Mouse (Mus musculus) adrenal gland, postnatal 25 days (tissue): ENCODE measurements around the gene Prr15. TPM values are rescaled to one million over a fixed set of nuclear protein-coding genes. Genes with fewer than 3 reads are reported as not detected.

Experiments
- DNase-seq: peaks from one replicate; pipeline ENCODE4 v3.0.0; 2021; ENCODE audit warnings: mixed read lengths
- long read RNA-seq: library from polyadenylated mRNA; stranded (forward); transcript quantifications from one replicate; pipeline ENCODE4 v2.0.0, GENCODE M21; 2021
- total RNA-seq: library from RNA; stranded (reverse); gene quantifications from 2 replicates; pipeline ENCODE4 v1.2.3, GENCODE M21; 2021

The Prr15 gene
- 2.9 and 3.2 TPM in 2 replicates for total RNA-seq
- long read RNA-seq: 0 reads

DNA sequence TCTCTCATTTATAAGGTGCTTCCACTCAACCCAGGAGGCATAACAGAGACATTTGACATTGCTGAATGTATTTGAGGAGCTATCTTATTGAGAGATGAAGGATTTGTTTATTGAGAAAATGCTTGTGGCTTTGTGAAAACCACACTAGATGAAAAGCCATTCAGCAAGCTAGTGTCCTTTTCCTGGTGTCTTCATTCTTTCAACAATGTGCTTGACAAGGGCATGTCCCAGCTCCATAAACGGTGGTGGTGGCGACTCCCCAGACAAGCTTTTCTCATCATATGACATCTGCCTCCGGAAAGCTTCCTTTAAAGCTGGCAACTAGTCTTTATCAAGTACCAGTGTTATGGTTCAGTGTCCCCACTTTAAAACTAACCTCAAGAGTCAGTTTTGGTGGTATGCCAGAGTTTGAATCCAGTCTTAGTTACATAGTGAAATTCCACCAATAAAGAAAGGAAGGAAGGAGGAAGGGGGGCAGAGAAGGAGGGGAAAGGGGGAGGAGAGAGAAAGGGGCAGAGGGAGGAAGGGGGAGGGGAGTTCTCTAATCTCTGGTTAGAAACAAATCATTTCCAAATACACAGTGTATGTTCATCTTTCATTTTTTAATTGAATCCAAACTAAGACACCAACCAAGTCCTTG, at the start of gene Prr15:
TSS of gene Prr15 (plus strand) at position 590 of the 640 bp plus-strand sequence.
- no peak for DNase-seq

DNA sequence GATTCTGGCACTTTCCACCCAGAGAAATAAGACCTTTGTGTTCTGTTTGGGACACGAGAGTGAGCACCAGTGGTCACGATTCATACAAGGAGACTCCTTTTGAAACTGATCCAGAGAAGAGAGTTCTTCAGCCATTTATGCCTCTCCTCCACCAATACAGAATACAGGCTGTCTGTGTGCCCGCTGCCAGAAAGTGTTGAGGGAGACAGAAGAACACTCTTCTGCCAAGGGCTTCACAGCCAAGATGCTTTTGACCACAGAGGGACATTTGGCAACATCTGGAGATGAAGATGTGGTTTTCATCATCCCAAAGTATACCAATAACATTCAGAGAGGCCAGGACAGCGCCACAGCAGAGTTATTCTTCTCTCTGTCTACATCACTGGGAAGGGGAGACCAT, 48.4 kb upstream of the Prr15 start:
- no peak for DNase-seq

DNA sequence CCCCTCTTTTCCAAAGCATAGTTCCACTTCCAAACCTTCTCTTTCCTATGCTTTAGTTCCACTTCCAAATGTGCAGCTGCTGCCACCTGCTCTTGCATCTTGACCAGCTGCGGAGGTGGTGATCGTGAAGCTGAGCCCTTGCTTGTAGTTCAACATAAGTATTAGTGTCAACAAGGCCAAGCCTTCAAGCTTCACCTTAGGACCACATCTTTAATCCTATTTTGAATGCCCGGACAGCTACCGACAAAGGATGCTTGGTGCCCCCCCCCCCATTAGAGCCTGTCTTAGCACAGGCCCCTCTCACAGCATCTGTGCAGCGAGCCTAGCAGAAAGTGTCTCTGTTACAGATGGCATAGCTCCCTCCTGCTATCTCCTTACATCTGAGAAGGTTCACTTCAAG, 47.8 kb upstream of the Prr15 start:
- DNase-seq: no peak

DNA sequence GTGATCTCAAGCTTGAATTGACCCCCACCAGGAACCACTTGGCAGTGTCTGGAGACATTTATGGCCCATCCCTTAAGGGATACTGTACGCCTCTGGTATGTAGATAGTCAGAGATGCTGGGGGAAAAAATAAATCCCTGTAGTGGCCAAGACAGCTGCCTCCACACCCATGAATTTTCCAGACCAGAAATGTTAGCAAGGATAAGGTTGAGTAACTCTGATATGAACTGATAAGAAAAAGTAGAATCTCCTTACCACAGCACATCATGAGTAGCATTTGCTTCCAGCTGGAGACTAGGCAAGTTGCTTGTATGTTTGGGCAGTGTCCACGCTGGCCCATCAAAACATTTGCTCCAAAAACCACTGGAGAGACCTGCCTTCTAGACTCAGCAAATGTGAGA, 47.0 kb upstream of the Prr15 start:
- DNase-seq: no peak

DNA sequence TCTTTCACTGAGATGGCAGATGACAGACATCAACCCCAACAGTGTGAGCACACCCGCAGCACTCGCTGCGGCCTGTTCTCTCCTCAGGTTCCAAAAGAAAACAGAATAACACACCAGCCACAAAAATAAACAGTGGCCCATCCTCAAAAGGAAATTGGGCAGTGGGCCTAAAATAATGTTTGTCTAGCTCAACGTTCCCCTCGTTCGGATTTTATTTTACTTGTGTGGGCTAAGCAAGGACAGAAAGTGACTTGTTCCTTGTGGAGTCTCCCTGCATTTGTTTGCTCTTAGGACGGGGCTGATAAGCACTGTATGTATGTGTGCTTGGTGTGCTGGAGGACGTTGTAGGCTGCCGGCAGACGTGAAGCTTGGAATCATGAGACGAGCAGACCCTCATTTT, 46.2 kb upstream of the Prr15 start:
- DNase-seq: no peak

DNA sequence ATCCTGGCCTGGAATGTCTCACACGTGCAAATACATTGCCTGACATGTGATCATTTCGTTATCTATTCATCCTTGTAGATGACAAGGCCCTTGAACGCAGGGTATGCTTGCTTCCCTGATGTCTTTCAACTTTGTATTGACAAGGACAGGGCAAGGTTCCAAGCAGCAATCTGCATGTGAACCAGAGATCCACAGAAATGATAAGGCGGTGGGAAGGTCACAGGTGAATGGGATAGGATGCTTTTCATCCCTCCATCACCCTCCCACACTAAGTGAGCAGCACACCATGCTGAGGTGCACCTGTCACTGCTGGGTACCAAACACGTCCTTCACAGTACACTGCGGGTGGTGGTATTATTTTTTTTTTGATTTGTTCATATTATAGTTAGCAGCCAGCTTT, 45.4 kb upstream of the Prr15 start:
- no peak for DNase-seq

DNA sequence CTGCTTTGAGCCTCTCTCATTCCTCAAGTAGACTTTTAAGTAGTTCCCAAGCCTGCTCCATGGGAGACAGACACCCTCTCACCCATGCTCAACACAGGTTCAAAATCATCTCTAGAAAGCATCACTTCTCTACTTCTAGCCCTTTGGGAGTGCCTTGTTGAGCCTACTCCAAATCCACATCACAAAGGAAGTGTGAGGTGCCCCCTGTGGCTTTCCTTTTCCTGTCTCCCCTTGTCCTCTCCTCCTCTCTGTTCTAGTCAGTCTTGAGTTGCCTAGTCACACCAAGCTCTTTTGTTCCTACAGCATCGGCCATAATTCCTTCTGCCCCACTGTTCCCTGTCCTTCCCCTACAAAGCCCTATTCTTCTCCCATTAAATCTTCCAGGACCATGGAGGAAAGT, 42.3 kb upstream of the Prr15 start:
- no peak for DNase-seq

DNA sequence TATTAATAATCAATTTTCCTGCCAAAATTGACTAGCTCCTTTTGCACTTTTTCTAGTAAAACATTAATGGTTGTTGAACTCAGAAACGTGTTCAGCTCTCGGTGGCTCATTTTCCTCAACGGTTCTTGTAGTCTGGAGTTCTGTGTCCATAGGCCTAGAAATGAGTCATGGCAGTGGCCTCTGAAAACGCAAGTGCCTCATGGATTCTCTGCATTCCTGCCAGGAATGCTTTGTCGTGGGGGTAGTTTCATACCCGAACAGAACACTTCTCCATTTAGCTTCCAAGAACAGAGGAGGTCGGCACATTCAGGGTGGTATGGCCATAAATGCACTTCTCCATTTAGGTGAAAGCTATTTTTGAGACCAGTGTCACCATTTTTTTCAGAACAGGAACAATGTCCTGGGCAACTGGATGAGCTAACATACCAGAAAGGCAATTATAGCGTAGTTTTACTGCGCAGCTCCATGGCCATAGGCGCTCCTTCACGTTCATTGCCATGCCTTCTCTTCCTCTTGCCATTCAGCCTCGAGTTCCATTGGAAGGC, 41.4 kb upstream of the Prr15 start:
- DNase-seq: no peak

DNA sequence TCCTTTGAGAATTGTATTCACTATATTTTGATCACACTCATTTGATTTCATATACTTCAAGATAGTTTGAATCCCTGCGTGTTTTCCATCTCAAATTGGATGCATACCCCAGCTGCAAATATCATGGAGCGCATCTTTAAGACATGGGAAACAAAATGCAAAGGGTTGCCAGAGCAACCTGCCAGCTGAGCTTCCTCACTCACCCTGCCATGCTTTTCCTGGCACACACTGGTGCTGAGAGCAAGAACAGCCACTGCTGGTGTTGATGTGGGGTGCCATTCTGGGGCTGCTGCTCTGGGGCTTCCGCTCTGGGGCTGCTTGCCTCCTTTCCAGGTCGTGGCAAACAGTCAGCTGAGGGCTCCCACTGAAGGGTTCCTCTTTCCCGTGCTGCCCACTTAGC, 38.8 kb upstream of the Prr15 start:
- DNase-seq: no peak

DNA sequence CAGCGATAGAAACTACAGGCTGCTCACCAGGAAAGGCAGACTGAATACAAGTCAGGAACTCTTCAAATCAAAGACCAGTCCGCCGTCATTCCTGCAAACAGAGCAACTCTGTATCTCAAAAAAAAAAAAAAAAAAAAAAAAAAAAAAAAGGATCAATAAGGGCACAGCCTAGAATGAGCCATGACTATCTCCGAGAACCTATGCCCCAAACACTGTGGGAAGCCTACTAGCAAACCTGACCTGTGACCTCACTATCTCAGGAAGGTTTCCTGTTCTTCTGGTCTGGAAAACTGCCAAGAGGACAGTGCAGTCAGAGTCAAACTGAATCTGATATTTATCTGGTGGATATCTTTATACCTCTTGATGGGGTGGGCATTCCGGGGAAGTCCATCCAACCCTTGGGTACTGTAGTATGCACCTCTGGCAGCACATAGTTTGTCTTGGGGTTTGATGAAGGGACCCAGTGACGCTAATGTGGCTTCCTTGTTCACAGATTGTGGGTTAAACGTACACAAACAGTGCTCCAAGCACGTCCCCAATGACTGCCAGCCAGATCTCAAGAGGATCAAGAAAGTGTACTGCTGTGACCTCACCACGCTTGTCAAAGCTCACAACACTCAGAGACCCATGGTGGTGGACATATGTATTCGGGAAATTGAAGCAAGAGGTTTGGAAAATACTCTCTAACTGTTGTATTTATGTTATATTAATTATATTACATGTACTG, 35.7 kb upstream of the Prr15 start:
- DNase-seq: no peak

DNA sequence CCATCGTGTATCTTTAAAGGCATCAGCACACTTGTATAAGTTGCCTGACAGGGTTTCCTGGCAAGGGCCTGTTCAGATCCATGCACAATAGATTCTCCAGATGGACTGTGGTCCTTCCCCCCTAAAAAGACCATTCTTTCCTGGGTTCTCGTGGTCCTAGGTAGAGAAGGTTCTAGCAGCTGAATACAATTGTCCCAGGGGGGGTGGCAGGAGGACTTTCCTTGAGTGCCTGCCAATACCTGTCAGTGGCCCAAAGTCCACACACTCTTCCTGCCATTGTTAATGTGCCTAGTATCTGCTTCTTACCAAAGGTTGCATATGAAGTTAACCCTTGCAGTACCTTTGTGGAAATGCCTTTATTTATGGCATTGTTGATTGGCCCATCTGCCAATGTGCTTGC, 28.4 kb upstream of the Prr15 start:
- no peak for DNase-seq

DNA sequence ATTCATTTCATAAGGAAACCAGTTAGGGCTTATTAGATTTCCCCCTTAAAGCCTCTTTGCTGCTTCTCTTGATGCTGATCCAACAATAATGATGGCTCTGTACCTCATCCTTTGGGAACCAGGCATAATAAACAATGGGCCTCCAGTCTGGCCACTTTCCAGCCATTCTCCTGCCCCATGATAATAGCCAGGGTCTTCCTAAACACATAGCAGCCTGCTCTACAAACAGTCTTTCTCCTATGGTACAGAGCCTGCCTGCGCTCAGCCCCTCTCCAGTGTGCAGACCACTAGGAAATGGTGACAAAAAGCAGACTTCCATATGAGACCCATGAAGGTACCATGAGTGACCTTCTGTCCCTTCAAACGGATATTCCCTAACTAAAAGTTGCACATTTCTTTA, 26.2 kb upstream of the Prr15 start:
- DNase-seq: no peak

DNA sequence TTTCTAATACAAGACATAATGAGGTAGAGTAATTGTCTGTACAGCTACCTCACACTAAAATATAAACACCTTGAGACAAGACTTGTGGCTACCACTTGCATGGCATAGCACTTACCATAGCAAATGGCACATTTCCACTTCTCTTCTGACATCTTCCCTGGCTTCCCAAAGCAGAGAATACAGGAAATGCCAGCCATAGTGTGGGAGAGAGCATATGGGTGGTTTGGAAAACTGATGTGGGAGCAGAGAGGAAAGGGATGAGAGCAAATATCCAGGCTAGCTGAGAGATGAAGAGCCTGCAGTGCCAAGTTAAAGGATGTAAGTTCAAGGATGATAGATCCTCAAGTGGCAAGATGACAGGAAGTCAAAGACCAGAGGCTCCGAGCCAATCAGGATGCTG, 19.9 kb upstream of the Prr15 start:
- no peak for DNase-seq

DNA sequence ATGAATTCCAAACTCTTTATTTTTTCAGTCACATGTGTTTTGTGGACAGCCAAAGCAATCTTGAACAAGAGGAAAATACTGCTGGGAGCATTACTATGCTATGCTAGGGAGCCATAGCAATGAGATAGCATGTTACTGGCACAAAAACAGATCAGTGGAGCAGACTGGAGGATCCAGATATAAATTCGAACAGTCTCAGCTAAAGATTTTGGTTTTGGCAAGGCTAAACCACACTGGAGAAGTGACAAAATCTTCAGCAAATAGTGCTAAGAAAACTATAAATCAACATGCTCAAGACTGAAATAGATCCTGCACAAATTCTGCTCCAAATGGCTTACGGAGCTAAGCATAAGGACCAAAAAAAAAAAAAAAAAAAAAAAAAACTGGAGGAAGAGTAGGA, 12.6 kb upstream of the Prr15 start:
- DNase-seq: no peak

DNA sequence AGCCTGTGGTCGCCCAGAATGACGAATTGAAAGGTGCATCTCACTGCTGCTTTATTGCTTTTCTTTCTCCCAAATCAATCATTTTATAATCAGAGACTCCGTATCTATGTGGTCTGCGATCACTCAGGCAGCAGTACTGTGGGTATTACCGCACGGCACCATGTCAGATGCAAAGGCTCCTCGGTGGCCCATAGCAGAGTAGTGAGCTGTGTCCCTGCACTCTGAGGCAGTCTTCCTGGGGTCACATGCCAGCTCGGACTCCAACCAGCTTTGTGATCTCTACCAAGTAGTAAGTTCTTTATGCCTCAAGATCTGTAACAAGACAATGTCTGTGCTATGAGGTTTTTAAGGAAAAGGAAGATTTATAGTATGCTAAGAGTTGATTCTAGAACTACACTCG, 7.0 kb upstream of the Prr15 start:
- no peak for DNase-seq

DNA sequence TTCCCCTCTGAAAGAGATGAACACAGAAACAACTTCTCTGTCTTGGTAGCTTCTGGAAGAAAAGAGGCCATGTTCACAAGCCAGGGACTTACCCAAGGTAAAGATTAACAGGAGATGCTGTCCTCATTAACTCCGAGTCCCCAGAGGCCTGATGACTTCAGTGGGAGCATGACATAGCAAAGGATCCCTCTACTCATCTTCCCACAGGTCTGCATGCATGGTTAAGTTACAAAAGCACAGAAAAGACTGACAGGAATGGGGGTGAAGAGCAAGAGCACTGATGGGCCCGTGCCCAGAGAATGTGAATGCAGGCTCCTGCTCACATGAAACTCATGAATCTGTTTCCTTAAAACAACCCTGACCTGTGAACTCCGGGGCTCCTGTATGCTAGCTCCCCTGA, 6.4 kb upstream of the Prr15 start:
- no peak for DNase-seq

DNA sequence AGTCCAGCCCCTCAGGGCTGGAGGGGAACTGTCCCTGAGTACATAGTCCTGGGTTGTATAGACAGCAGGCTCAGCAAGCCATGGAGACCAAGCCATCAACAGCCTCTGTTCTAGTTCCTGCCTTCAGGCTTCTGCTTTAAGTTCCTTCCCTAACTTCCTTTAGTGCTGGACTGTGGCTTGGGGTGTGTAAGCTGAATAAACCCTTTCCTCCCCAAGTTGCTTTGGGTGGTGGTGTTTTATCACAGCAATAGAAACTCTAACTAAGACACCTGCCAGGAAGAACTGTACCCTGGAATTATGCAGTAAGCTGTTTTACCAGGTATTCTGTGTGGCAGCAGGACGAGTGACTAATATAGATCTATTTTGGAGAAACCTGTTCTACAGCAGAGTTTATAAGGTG, 5.4 kb upstream of the Prr15 start:
- no peak for DNase-seq

DNA sequence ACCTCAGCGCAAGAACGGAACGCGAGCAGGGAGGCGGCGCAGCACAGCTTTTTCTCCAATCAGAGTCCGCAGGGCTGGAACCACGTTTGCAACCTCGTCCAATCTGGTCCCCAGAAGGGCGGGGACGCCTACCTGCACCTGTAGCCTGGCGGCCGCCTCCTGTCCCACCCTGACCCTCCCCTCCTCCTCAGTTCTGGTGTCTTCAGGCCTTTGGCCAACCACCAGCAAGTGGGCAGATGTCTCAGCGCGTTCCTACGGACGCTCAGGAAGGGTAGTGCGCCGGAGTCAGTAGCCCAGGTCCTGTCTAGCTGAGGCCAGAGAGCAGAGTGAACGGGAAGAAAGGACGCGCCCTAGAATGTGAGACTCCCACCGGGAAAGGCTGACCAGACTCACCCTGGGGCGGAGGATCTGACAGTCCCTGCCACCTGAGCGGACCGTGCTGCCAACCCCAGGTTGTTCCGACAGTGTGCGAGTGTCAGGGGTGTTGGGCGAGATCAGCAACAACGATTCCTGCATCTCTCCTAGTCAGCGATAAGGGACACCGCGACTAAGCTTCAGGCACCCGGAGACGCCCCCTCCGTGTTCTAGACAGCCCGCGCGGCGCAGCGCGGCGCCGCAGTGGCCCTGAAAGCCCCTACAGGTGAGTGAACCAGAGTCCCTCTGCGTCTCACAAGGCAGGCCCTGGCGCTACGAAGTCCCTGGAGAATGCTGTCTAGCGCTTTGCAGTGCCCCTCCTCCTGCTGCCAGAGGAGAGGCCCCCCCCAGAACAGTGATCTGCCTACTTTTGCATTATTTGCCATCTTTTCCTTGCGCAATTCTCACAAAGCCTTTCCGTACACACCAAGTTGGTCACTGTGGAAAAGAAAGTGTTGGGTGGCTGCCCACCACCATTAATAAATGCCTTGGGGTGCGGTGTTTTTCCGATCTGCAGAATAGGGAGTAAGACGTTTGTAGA, 1.3 kb downstream of the Prr15 start:
- DNase-seq: peak; percentile 72

DNA sequence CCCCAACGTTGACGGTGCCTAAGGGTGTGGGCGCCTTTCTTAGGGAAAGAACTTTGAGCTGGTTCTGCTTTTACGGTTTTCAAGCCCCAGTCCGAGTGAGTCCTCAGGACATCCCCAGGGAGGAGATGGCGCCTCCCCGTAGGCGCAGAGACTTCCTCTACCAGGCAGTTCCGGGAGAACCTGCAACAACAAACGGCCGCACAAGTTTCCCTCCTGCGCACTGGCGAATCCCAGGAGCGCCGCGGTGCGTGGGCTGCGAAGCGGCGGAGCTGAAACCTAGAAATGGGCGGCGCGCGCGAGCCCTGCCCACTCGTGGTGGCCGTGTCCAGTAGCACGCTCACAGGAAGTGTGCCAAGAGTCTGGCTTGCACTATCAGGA, 2.0 kb downstream of the Prr15 start:
- DNase-seq: peak; percentile 77

DNA sequence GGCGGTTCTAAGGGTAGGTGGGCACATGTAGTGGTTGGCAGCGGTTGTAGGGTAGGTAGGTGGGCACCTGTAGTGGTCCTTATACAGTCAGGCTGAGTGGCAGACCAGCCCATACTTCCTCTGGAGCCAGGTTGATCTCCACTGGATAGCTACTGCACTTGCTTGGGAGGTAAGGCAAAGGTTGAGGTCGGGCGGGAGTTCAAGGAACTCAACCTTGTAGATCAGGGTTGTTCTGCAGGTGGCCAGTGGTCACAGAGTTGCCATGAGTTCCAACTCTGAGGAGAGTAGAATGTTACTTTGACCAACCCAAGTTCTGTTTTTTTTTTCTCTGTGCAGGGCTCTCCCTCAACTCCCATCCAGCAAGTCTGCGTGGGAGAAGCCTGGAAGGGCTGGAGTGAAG, 3.1 kb downstream of the Prr15 start:
- DNase-seq: no peak

DNA sequence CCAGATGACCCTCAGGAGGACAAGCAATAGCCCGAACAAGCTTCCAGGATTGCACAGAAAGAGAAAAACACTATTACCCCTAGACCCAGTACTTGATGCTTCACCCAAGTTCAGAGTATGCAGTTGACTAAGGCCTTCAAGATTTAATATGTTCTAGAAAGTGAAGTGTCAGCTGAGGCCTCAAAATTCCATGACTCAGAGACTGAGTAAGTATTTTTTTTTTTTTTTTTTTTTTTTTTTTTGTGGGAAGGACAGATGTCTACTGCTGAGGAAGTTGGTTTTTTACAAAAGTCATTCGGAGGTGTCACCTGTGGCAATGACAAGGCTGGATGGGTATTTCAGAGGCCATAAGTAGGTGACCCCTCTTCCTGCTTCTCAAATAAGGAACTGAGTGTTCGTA, 4.0 kb downstream of the Prr15 start:
- DNase-seq: no peak

DNA sequence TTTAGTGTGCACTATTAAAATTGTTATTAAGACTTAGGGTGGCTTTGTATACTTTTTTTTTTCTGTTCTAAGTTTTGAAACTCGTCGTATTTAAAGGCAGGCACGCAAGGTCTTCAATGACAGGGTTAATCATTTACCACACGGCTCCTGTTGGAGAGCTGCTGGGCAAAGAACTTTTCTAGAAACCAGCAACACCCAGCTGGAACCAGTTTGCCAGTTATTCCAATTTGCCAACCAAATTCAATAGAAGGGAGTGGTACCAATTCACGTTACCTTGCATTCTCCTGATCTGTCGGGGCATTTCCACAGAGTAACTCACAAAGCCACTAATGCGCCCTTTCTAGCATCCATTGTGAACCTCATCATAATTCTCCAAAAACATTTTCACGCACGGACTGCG, 4.5 kb downstream of the Prr15 start:
- DNase-seq: no peak

DNA sequence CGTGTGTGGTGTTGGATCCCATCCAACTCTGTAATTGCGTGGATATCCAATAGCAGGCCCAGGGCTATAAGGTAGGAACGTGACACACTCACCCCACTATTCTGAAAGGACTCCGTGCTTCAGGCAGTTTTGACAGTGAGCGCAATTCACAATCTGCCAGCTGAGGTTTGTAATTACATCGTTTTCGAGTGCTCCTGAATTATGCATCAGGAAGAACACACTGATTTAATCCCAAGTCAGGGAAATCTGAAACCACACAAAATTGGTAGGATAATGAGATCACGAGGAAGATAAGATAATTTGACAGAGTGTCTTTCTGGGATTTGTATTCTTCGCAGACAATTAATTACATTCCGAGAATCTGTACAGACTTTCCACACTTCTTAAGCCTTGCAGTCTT, 6.1 kb downstream of the Prr15 start:
- no peak for DNase-seq
